Mouse (Mus musculus) brain, embryonic 14.5 days (tissue): ENCODE results near the gene Paf1.
A peak's percentile ranks its signal among the peaks of the same experiment; 100 is the strongest.

Experiments used
- CTCF ChIP-seq: fragments of 200-500 bp; IDR thresholded peaks from 2 replicates; pipeline ENCODE4 v1.5.1; 2012; ENCODE audit warnings: inconsistent platforms, mild to moderate bottlenecking, moderate library complexity, borderline replicate concordance; ENCODE audit not compliant: insufficient read depth, insufficient read length; ENCODE audit errors: extremely low read depth
- POLR2A ChIP-seq: fragments of 200-500 bp; IDR thresholded peaks from 2 replicates; pipeline ENCODE4 v1.6.1; 2012; ENCODE audit warnings: mild to moderate bottlenecking, inconsistent platforms, borderline replicate concordance; ENCODE audit not compliant: poor library complexity, insufficient read depth, insufficient read length, severe bottlenecking; ENCODE audit errors: extremely low read depth

DNA sequence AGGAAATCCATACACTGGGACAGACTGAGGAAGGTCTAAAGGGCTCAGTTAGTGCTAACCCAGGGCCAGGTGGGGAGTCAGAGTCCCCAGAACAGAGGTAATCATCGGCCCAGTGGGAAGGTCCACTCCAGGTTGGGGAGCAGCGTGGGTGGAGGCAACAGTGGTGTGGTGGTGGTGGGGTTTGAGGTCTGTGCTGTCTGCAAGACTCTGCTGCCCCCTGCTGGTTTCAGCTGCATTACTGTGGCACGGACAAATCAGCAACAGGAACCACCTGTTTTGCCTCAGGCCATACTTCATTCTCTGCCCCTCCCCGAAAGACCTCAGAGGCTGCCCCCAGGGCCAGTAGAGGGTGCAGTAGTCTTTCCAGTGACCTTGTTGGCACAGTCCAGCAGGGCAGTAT is 6.3 kb upstream of the Paf1 start:
- TF ChIP-seq CTCF (peak; percentile 96), POLR2A (no peak)
